Mouse (Mus musculus): ENCODE data around the gene Ttc33.

Gene Ttc33

DNA sequence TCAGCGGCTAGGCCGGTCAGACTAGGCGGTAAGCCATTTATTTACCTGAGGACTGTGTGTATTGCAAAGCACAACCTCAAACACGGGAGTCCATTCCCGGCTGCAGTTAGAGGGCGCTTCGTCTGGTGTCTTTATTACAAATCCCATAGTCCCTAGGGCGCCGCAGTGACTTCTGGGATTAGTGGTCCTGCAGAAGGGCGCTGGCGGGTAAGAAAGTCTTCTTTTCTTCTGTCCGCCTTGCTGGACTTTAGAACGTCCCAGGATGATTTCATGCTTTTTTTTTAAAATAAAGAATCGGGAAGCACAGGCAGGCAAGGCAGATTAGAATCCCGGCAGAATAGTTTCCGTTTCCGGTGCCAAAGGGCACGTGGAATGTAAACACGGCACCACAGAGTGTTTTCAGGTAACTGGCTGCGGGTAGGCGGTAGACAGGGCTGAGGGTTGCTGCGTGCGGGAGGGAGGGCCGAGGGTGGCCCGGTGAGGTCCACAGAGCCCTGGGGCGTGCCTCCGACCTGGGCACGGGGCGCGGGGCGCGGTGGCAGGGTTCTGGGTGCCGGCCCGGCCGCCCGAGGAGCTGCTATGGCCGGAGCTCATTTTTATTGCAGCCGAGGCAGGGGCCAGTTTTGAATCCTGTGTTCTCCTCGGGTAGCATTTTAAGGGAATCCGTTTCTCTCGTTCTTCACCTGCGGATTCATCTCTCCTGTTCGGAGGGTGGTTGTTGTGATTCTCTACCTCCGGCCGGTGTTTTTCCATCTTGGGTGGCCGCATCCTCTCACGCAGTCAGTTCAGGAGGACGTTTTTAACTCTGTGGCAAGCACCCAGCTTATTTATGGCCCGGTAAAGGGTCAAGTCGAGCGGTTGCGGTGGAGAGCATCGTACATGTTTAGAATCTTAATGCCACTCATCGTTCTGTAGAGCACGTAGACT, at the start of gene Ttc33:
Gene Ttc33 (plus strand): TSS at position 160 of the 927 bp plus-strand sequence.
- DNase-seq (ENCODE audit: low spot score in 2 of 2) = peak; percentile 31 to 58

DNA sequence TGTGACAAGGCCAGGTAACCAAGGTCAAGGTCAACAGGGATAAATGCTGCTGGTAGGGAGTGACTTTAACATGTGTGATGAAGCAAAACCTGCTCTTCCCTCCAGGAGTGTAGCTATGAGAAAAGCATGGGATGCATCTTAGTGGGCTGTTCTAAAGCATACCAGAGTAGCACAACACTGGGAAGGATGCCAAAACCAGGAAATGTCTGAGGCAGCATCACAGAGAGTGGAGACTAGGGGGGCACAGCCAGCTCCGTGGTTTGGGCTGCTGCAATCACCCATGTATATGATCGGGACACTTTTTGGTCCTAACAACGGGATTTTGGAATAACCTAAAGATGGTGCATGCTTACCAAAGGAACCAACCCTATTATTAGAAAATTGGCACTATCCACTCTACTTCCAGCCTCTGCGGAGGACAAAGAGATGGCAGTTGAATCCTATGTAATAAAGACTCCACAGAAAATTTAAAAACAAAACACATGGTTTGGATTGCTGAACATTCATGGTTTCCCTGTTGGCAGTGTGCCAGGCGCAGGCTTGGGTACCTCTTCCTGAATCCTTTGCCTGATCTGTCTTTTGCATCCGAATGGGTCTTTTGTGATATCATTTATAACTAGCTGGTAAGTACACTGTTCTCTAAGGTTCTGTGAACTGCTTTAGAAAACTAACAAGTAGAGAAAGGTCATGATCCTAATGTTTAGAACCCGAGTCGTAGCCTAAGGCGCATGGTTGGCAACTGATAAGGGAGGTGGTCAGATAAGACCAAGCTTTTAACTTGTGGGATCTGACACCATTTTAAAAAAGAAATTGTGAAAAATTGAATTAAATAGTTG, 47.1 kb upstream of the Ttc33 start:
- DNase-seq (ENCODE audit: low spot score in 2 of 2) = no peak

DNA sequence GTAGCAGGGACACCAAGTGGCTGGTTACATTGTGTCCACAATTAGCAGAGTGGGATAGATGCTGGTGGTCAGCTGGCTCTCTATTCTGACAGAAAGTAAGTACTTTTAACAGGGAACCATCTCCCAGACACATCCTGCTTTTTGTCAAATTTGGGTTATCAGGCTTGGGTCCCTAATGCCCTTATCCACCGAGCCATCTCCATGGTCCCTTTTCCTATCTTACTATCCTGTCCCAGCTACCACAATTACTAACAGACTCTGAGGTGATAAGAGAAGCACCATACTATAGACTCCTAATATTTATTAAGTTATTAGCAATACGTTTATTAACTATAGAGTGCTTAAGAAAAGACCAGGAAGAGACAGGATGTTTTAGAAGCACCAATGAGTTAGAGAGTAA, 46.0 kb upstream of the Ttc33 start:
- no peak for DNase-seq (ENCODE audit: low spot score in 2 of 2)

DNA sequence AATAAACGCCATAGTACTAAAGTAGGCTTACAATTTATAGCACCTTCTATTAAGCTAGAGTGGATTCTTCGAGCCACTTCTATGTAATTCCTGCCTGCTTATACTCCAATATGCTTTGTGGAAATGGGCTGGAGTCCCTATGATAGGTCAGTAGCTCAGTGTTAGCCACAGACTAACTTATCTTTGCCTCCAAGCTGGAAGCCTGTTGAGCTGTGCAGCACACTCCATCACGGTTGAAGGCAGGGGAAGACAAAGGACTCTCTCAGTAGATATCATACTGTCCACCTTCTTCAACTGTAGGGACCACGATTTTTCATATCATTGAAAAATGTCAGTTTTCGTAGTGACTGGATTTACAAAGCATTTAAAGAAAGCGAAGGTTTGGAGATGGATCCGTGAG, 45.5 kb upstream of the Ttc33 start:
- no peak for DNase-seq (ENCODE audit: low spot score in 2 of 2)

DNA sequence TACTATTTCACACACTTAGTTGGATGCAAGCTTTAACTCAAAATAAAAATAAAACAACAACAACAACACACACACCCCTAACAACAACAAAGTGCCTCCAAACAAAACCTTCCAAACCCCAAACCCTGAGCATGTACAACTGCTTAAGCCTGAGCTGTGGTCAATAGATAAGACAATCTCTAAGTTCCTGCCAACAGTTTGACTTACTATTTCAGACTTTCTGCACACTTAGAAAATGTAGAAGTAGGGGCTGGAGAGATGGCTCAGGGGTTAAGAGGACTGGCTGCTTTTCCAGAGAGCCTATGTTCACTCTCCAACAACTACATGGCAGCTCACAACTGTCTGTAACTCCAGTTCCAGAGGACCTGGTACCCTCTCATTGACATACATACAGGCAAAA, 45.0 kb upstream of the Ttc33 start:
- DNase-seq (ENCODE audit: low spot score in 2 of 2) = no peak

DNA sequence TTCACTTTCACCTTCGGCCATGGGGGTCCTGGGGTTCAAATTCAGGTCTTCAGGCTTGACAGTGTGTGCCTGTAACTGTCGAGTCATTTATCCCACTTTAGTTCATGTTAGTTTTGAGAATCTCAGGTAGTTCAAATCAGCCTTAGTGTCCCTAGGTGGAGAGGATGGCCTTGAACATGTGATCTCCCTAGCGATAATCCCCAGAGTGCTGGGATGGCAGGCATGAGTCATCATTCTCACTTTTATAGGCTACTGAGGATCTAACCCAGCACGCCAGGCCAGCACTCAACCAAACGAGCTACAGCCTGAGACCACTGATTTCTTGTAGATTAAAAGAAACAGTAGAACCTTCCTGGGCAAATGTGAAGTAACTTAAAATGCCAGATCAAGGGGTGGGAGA, 43.3 kb upstream of the Ttc33 start:
- DNase-seq (ENCODE audit: low spot score in 2 of 2) = no peak

DNA sequence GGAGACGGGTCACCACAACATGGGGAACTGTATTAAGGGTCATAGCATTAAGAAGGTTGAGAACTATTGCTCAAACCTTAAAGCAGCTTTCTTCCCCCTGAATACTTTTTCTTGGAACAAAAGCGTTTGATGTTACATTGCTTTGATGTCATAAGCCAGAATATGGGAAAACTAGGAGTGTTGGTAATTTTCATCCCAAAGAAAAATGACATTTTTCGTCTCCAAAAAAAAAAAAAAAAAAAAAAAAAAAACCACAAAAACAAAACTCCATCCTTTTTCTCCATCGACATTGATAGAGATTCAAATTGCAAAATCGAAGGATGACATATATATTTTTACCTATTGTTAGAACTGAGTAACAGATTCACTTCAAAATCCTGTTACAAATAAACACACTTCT, 42.6 kb upstream of the Ttc33 start:
- no peak for DNase-seq (ENCODE audit: low spot score in 2 of 2)

DNA sequence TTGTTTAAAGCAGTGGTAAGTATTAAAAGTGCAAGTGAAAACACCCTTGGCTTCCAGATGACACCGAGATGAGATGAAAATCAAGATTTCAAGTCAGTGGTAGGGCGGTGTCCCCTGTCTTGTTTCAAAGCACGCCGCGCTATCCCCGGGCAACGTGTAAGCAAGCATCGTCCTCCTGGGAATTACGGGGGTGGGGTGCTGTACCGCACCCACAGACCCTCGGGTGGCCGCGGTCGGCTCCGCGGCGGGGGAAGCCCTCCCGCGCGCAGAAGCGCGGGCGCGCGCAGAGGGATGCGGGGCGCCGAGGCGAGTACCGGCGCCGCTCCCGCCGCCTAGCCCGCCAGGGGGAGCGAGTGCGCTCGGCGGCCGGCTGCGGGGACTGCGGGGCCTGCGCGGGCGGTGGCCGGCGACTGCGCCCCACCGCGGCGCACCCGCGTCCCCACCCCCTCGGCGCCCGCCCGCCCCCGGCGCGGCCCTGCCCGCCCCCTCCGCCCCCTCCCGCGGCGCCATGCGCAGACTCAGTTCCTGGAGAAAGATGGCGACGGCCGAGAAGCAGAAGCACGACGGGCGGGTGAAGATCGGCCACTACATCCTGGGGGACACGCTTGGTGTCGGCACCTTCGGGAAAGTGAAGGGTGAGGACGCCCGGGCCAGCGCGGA, 41.8 kb upstream of the Ttc33 start, which contains the start of gene Prkaa1:
Gene Prkaa1 (plus strand): TSS at position 501 of the 660 bp plus-strand sequence.
- DNase-seq (ENCODE audit: low spot score in 2 of 2) = peak; percentile 36 to 60

GRCm38 (mm10) chr15:5144021-5144778, 41.1 kb upstream of the Ttc33 start:
- DNase-seq (ENCODE audit: low spot score in 2 of 2) = peak; percentile 33 to 43

GRCm38 (mm10) chr15:5145196-5145945, 40.0 kb upstream of the Ttc33 start:
- DNase-seq (ENCODE audit: low spot score in 2 of 2) = no peak

DNA sequence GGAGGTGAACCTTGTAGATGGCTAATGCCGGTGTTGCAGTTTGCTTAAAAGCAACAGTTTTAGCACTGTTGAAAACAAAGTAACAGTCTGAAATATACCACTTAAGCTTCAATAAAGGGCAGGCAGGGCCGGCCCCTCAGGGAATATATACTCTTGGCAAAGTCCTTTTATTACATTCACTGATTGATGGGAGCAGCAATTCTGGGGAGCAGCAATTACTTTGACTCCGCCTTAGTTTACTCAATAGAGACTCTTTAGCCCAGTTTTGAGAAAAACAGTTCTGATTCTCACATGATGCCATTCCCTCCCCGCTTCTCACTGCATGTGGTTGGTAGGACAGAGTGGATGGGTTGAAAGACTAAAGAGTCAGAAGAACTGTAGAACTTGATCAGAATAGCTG, 36.1 kb upstream of the Ttc33 start:
- no peak for DNase-seq (ENCODE audit: low spot score in 2 of 2)

GRCm38 (mm10) chr15:5152171-5152570, 33.2 kb upstream of the Ttc33 start:
- DNase-seq (ENCODE audit: low spot score in 2 of 2) = no peak

DNA sequence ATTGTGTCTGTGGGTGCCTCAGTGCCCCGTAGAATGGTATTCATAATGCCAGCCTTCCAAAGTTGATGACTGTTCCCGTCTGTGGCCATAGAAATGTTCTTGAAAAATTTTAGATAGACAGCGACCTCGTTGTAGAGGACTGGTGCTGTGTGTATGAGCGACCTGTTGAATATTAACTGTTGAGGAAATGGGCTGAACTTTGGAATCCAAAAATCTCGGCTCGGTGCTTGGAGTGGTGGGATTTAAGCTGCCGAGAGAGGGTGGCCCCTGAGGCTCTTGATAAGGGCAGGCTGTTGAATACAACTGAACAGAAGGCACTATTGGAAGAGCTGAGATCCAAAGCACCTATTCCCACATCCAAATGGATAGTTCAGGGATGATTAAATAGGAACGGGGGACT, 30.7 kb upstream of the Ttc33 start:
- no peak for DNase-seq (ENCODE audit: low spot score in 2 of 2)

GRCm38 (mm10) chr15:5155093-5155492, 30.2 kb upstream of the Ttc33 start:
- no peak for DNase-seq (ENCODE audit: low spot score in 2 of 2)

- no peak for DNase-seq (ENCODE audit: low spot score in 2 of 2)
Measured at GRCm38 (mm10) chr15:5156355-5156754, 29.0 kb upstream of the Ttc33 start.

DNA sequence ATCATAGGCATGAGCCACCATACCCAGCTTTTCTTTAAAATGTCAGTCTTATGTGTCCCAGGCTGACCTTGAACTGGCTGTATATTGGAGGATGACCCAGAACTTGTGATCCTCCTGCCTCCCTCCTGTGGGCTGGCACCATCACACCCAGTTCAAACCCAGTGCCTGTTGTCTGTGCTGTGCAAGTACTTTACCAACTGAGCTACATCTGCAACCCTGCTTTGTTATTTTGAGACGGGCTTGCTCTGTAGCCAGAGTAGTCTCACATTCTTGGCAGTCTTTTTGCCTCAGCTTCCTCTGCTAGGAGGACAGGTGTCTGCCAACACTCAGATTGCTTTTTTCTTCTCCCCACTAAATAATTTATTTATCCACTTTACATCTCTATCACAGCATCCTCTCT, 27.9 kb upstream of the Ttc33 start:
- DNase-seq (ENCODE audit: low spot score in 2 of 2) = no peak

DNA sequence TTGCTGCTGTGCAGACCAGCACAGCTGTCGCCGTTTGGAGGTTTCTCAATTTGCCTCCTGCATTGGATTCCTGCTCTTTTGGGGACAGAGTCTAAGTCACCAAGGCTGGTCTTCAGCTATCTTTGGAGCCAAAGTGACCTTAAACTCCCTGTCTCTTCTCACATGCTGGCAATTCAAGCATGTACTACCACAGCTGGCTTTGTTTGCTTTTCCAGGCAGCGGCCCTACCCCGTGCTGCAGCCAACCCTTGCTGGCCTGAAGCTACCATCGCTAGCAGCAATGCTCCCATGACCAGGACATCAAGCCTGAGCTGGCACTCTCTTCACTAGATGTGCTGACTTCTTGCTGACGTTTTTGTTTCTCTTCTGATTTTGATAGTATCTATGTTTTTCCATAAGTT, 26.5 kb upstream of the Ttc33 start:
- no peak for DNase-seq (ENCODE audit: low spot score in 2 of 2)

- no peak for DNase-seq (ENCODE audit: low spot score in 2 of 2)
Measured at GRCm38 (mm10) chr15:5165121-5165773, 20.1 kb upstream of the Ttc33 start.

- DNase-seq (ENCODE audit: low spot score in 2 of 2) = no peak
Measured at GRCm38 (mm10) chr15:5173217-5173820, 12.0 kb upstream of the Ttc33 start.
